Mouse (Mus musculus) T-helper 1 cell (primary cell): Measurements from ENCODE around the gene Eif3i.
"Not testable (repeated sequence)": the region's sequence is repeated elsewhere in the genome, so short reads cannot be mapped to it uniquely, and the experiment has no call there.

Source experiments
- in situ Hi-C: fragments of 300-600 bp; cut with MboI, MseI; formaldehyde crosslinking; loops from one replicate; pipeline ENCODE4 v1.15.1; 2025; ENCODE audit warnings: high pct_unique_total_duplicates

The Eif3i gene

DNA sequence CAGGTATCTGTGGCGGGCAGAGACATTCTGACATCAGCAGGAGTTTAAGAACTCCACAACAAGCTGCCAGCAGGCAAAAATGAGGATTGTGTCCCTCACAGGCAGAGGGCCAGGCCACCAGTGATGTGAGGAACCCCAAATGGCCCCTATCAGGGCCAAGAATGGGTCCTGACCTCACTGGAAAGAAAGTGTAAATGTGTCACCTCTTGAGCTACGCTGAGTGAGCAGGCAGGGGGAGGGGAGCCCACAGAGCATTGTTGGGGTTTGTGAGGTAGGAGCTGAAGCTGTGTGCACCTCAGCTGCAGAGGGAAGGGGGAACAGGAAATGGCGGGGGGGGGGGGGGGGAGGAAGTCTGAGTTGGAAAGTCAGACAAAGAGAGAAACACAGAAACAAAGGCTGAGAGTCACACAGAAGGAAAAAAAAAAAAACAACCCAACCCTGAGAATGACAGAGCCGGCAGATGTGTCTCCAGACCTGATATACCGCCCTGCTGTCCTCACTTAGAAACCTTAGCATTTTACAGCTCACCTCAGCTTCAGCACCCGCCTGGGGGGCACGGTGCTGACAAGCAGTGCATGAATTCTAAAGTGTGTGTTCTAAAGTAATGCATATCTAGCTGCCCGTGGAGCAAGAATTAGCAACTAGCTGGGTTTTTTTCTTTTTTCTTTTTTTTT, 25.1 kb downstream of the Eif3i start:
- in situ Hi-C loops: no loop called here

DNA sequence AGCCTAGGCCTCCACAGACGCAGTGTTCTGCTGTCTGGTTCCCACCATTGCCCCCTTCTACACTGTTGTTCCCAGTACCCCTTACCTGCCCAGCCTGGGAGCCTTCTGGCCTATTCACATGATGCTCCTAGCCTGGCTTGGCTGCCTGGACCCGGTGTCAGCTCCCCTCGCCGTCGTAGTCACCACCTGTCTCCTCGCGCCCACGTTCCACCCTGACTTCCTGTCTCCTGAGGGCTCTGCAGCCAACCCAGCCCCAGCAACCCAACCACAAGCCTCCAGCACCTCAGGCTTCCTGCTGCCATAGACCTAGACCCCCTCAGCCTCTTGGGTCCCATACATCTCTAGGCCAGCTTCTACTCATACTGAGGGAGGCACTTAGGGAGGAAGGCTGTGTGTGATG, 27.0 kb downstream of the Eif3i start, which contains the start of gene Lck:
Gene Lck (minus strand): TSS at position 212 of the 400 bp plus-strand sequence.
- in situ Hi-C loops: no loop called here

- in situ Hi-C loops: no loop called here
Measured at GRCm38 (mm10) chr4:129573093-129573370, 27.4 kb downstream of the Eif3i start.

- in situ Hi-C loops: no loop called here
Measured at GRCm38 (mm10) chr4:129572236-129573092, 28.0 kb downstream of the Eif3i start.

- in situ Hi-C loops: no loop called here
Measured at GRCm38 (mm10) chr4:129571551-129572084, 28.8 kb downstream of the Eif3i start.

- in situ Hi-C loops: no loop called here
Measured at GRCm38 (mm10) chr4:129570028-129570427, 30.4 kb downstream of the Eif3i start.

DNA sequence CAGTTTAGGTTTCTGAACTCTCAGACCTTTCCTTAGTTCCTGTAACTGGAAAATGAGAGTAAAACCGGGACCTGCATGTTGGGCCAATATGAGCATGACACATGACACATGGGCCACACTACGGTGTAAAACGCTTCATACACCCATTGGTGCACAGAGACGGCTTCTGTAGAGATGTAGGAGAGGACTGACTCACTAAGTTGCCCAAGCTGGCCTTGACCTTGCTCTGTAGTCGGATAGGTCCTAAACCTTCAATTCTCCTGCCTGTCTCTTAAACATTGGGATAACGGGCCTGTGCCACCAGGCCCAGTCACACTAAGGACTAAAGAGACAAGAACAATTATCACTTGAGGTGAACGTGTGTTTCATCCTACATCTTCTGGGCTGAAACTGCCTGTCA, 32.1 kb downstream of the Eif3i start:
- in situ Hi-C loops: loop anchor here (10.0 kb wide), 1 partner anchor 246 kb away; the partner anchor contains the start of gene Ptp4a2

DNA sequence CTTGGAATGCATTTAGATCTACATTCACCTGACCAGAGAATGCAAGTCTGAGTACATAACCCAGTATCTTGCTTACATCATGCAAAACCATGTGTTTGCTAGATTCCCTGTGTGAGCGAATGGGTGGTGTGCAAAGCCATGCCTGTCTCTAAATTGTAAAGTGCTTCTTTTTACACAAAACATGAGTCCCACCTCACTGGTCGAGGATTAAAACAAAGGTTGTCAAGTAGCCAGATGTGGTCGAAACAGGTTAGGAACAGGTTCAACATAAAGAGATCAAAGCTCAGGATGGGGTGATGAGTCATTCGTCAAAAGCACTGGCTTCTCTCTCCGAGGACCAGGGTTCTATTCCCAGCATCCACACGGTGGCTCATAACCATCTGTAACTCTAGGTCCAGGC, 35.3 kb downstream of the Eif3i start:
- in situ Hi-C loops: loop anchor here (10.0 kb wide), 1 partner anchor 250 kb away; the partner anchor contains the start of gene Ptp4a2

- in situ Hi-C loops: loop anchor here (10.0 kb wide), 1 partner anchor 251 kb away; the partner anchor contains the start of gene Ptp4a2
Measured at GRCm38 (mm10) chr4:129563718-129564117, 36.7 kb downstream of the Eif3i start.

DNA sequence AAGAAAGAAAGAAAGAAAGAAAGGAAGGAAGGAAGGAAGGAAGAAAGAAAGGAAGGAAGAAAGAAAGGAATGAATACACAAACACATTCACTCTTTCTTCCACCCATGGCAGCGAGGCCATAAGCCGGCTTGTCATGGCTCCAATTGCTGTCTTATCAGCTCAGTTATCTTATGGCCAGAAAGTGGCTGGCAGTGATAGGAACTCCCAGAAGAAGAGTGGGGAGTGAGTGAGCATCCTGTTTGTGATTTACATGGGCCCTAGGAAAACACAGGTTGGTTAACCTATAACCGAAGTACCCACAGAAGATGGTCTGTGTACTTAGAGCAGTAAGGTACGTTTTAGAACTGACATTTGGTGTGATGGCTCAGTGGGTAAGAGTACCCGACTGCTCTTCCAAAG, 39.3 kb downstream of the Eif3i start:
- in situ Hi-C loops: loop anchor here (10.0 kb wide), 1 partner anchor 254 kb away; the partner anchor contains the start of gene Ptp4a2

DNA sequence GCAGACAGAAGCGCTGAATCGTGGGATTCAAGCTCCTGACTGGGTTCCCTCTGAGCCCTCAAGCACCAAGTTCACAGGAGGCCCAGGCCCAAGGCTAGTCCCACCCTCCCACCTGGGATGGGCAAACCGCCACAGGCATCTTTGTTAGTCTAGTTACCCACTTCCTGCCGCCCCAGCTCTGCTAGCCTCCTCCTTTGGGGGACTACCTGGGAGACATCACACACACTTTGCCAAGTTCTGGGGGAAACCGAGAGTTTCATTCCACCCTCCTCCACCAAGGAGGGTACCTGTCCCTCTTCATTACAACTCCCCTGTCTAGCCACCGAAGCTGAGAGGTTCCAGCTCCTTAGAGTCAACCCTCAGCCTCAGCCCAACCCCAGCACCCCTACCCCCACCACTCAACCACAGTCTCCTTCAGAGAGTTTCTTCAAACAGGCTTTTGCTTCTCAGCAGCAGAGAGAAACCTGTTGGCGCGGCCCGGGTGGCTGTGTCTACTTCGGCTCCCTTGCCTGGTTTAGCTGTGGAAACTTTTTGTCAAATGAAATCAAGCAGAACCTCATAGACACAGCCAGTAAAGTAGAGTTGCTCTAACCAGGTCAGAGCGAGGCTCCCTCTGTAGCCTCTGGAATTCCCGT, 42.0 kb downstream of the Eif3i start:
- in situ Hi-C loops: no loop called here

DNA sequence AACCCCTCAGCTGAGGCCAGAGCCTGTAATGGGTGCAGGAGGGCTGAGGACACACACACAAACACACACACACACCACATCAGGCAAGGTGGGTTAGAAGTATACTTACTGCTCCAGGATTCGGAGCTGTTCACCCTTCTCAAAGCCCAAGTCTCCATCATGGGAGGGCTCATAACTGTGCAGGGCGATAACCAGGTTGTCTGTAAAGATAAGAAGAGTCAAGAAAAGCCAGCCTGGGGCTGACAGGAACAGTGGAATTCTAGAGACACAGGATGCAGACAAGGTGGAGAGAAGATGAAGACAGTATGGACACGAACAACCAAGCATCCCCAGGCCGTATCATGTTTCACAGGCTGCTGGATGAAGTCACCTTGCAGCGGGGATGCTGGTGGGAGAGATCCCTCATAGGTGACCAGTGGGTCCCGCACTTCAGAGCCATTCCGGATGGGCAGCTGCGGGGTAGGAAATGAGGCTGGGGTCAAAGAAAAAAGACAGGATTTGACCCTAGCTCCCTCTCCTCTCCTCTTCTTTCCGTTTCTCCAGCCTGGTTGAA, 43.1 kb downstream of the Eif3i start:
- in situ Hi-C loops: no loop called here

GRCm38 (mm10) chr4:129556532-129557223, 43.8 kb downstream of the Eif3i start:
- in situ Hi-C loops: no loop called here

DNA sequence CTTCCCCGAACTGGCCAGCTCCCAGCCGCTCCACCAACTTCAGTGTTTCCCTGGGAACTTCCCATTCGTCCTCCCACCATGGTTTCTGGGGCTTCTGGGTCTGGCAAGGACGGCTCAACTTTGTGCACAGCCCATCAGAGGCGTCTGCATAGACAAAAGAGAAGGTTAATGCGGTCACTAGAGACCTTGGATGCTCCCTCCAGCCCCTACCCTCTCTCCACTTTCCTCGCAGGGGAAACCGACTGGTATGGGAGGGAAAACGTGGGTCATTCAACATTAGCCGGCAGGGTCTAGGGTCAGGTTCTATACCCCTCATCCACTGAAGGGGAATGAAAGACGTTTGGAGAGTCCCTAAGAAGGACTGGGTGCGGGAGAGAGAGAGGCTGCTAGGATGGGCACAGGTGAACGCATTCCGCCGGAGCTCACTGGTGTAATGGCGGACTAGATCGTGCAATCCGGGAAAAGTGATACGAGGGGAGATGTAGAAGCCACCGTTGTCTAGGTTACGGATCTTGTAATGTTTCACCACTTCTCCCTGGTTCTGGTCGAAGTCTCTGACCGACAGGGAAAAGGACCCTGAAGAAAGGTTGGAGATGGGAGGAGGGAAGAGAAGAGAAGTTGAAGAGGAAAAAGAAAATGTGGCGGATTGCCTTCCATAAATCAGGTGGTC, 44.5 kb downstream of the Eif3i start:
- in situ Hi-C loops: no loop called here

DNA sequence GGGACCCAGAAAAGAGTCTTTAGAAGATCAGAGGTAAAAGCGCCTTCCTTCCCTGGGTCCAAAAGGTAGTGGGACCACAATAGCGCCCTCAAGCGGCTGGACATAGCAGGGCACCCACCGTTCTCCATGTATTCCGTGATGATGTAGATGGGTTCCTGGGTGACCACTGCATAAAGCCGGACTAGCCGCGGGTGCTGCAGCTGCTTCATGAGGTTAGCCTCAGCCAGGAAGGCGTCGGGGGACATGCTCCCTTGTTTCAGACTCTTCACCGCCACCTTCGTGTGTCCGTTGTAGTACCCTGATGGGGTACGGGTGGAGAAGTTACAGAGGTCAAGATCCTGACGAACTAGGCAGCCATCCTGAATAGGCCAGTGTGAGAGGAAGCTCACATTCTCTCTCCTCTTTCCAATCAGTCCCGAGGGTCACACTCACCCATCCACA, 45.0 kb downstream of the Eif3i start:
- in situ Hi-C loops: no loop called here

GRCm38 (mm10) chr4:129554512-129554911, 45.9 kb downstream of the Eif3i start:
- in situ Hi-C loops: not testable (repeated sequence)

- in situ Hi-C loops: no loop called here
Measured at GRCm38 (mm10) chr4:129550295-129550694, 50.2 kb downstream of the Eif3i start.

DNA sequence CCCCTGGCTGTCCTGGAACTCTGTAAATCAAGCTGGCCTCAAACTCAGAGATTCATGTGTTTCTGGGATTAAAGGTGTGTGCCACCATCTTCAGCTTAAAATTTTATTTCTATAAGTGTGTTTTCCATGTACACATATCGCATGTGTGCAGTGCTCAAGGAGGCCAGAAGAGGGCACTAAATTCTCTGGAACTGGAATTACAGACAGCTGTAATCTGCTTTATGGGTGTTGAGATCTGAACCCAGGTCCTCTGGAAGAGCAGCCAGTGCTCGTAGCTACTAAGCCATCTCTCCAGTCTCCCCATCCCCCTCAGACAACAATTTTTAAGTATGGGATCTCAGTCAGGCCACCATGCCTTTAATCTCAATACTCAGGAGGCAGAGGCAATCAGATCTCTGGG, 51.1 kb downstream of the Eif3i start:
- in situ Hi-C loops: loop anchor here (5.0 kb wide), 1 partner anchor 63 kb away; the partner anchor contains the start of gene Dcdc2b

DNA sequence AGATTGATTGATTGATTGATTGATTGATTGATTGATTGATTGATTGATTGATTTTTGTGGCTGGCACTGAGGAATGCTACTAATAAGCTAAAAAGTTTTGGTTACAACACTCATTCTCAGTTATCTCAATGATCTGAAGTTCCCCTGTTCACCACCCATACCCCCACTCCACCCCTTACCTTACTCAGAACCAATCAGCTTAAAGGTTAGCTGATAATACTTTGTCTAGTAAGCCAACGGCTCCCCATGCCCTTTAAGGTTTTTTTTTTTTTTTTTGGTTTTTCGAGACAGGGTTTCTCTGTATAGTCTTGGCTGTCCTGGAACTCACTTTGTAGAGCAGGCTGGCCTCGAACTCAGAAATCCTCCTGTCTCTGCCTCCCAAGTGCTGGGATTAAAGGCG, 52.8 kb downstream of the Eif3i start:
- in situ Hi-C loops: loop anchor here (5.0 kb wide), 1 partner anchor 65 kb away; the partner anchor contains the start of gene Dcdc2b

DNA sequence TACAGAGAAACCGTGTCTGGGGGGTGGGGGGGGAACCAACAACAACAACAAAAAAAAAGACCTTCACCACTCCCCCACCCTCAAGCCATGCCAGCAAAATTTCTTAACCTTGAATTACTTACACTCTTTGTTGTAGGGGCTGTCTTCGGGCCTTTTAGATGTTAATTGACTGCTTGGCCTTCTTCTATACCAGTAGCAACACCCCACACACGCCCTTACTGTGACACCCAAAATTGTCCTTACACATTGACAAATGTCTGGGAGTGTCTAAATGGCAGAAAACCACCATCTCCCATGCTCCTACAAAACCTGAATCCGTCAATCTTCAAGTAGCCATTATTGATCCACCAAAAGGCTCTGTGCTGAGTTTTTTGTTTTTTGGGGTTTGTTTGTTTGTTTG, 56.3 kb downstream of the Eif3i start:
- in situ Hi-C loops: no loop called here
